Mouse (Mus musculus) intestine, embryonic 15.5 days (tissue): ENCODE results near the gene Ift20. TPM values are rescaled to one million over a fixed set of nuclear protein-coding genes. Genes with fewer than 3 reads are reported as not detected.

ENCODE experiments used
- ATAC-seq: fragments of 200-750 bp; cut with Nextera tagmentation; 2 replicates; pipeline ENCODE4 v1.8.0; 2017; ENCODE audit warnings: moderate TSS enrichment, moderate library complexity
- H3K27ac ChIP-seq: fragments of 300-500 bp; sonication (generic); 2 replicates; pipeline ENCODE4 v1.5.1; 2015; ENCODE audit warnings: mild to moderate bottlenecking, inconsistent platforms
- H3K27me3 ChIP-seq: fragments of 300-500 bp; sonication (generic); replicated peaks from 2 replicates; pipeline ENCODE4 v1.6.1; 2015; ENCODE audit warnings: inconsistent platforms
- H3K36me3 ChIP-seq: fragments of 300-500 bp; sonication (generic); 2 replicates; pipeline ENCODE4 v1.6.1; 2015; ENCODE audit warnings: inconsistent platforms
- H3K4me1 ChIP-seq: fragments of 300-500 bp; sonication (generic); replicated peaks from 2 replicates; pipeline ENCODE4 v1.6.1; 2015; ENCODE audit warnings: inconsistent platforms
- H3K4me2 ChIP-seq: fragments of 300-500 bp; sonication (generic); replicated peaks from 2 replicates; pipeline ENCODE4 v1.6.1; 2015; ENCODE audit warnings: mild to moderate bottlenecking, inconsistent platforms
- H3K4me3 ChIP-seq: fragments of 300-500 bp; sonication (generic); replicated peaks from 2 replicates; pipeline ENCODE4 v1.5.1; 2015; ENCODE audit warnings: inconsistent platforms
- H3K9ac ChIP-seq: fragments of 300-500 bp; sonication (generic); 2 replicates; pipeline ENCODE4 v1.6.1; 2015; ENCODE audit warnings: inconsistent platforms
- H3K9me3 ChIP-seq: fragments of 300-500 bp; sonication (generic); 2 replicates; pipeline ENCODE4 v1.6.1; 2016; ENCODE audit warnings: inconsistent platforms
- WGBS: fragments of 180-500 bp; shearing (Covaris S2); methylation state at CpG from one replicate; pipeline ENCODE4 v1.1.7; 2015; 5-methylcytosine and 5-hydroxymethylcytosine counted together
- polyA plus RNA-seq: library from polyadenylated mRNA; unstranded; fragments of >200 nt; fragmentation: Nextera tagmentation; extraction: Ambion mirVana; gene quantifications from 2 replicates; pipeline ENCODE4 v1.2.1, GENCODE M21; 2015

Ift20 gene
- polyA plus RNA-seq, 1 experiment from 2014 or later: 137 TPM

DNA sequence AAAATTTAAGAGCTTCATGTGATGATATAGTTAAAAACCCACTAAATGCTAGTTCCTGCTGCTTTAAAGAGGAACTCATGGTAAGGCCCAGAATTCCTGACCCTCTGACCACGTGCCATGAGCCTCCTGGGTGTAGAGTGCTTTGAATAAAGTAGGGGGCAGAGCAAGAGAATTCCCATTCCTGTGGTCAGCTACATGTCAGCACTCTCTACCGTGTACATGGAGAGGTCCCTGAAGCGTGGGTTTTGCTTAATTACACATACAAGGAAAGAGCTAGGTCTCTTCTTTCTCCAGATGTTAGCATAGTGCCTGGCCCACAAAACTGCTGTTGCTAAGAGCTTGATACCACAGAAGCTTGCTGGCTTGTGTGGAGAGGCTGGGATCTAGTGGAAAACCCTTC is 30.7 kb upstream of the Ift20 start:
- WGBS: 77% methylated on average over 3 of the region's 3 CpGs

DNA sequence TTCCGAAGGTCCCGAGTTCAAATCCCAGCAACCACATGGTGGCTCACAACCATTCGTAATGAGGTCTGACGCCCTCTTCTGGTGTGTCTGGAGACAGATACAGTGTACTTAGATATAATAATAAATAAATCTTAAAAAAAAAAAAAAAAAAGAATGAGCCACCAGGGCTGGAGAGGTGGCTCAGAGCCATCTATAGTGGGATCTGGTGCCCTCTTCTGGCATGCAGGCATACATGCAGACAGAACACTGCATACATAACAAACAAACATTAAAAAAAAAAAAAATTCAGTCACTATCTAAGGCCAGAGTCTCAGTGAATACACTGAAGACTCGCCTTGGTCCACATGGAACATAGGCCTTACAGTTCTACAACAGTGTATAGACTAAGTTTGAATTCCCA is 27.0 kb upstream of the Ift20 start:
- Histone ChIP-seq H3K9ac (no peak overlapping the region), H3K4me2 (no peak overlapping the region), H3K9me3 (no peaks in the 10 kb centered on the region), H3K27ac (no peak overlapping the region), H3K4me1 (peaks cover 12% of the 10 kb centered on the region), H3K27me3 (no peaks in the 10 kb centered on the region), H3K4me3 (no peak overlapping the region), H3K36me3 (peaks cover 11% of the 10 kb centered on the region; the same call in 1 of the 2 replicates)
- 77% methylated on average over 5 of the region's 5 CpGs for WGBS
- ATAC-seq: no peak

More for the DNA sequence above, 30.7 kb upstream of the Ift20 start:
- H3K27ac ChIP-seq: no peak overlapping the region
- no peak overlapping the region for H3K9ac ChIP-seq
- H3K4me3 ChIP-seq: no peak overlapping the region
- no peak for ATAC-seq
- 0 out of 2 replicates have a peak, but pooled peaks cover 3% of the 10 kb centered on the region for H3K4me1 ChIP-seq
- H3K27me3 ChIP-seq: no peaks in the 10 kb centered on the region; the same call in 1 of the 2 replicates
- H3K36me3 ChIP-seq: peaks cover 11% of the 10 kb centered on the region; the same call in 1 of the 2 replicates
- no peaks in the 10 kb centered on the region for H3K9me3 ChIP-seq
- H3K4me2 ChIP-seq: no peak overlapping the region

DNA sequence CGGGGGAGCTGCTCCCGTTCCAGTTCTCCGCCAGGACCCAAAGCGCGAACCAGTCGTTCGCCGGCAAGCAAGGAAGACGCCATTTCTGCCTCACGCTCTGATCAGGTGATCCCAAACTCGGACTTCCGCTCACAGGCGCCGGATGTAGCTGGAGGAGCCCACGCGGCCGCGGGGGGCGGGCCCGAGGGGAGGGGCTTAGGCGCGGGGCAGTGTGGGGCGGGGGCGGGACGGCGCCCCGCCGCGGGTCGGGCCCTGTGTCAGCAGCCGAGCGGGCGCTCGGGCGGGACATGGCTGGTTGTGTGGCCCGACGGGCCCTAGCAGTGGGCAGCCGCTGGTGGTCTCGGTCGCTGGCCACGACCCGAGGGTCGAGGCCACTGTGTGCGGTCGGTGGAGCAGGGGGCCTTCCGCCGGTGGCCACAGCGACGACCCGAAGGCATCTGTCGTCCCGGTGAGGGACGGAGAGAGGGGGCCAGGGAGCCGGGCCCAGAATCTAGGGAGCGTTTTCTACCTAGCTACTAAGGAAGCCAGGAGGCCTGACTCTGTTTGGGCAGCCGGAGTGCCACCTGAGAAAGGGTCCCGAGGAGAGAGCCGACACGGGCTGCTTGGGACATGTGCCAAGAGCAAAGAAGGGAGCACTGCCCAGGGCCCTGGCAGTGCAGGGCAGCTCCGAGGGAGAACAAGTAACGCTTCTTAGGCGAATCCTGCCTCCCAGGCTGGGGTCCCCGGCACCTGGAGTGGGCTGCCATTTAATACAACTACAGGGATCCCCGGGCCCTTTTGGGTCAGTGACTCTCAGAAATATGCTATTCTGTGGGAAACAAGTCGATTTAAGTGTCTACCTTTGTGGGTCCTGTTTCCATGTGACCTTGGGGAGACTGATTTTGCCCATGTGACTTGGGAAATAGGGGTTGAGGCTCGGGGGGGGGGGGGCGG is 23.9 kb upstream of the Ift20 start, which contains the start of the genes Tmem199 and Poldip2:
Gene Tmem199 (minus strand): TSS at position 148 of the 933 bp plus-strand sequence.
Gene Poldip2 (plus strand): TSS at position 169 of the 933 bp plus-strand sequence.
- Histone ChIP-seq H3K4me3 (peak within 1 kb of the TSS; percentile 70), H3K27ac (peak within 1 kb of the TSS; percentile 68), H3K9ac (peak within 1 kb of the TSS; percentile 89), H3K4me1 (peaks cover 12% of the 10 kb centered on the region), H3K27me3 (no peaks in the 10 kb centered on the region), H3K9me3 (no peaks in the 10 kb centered on the region), H3K36me3 (peaks cover 32% of the 10 kb centered on the region), H3K4me2 (peak within 1 kb of the TSS; percentile 86)
- under 1% methylated on average over 54 of the region's 67 CpGs for whole genome bisulfite sequencing
- ATAC-seq: peak; percentile 99

DNA sequence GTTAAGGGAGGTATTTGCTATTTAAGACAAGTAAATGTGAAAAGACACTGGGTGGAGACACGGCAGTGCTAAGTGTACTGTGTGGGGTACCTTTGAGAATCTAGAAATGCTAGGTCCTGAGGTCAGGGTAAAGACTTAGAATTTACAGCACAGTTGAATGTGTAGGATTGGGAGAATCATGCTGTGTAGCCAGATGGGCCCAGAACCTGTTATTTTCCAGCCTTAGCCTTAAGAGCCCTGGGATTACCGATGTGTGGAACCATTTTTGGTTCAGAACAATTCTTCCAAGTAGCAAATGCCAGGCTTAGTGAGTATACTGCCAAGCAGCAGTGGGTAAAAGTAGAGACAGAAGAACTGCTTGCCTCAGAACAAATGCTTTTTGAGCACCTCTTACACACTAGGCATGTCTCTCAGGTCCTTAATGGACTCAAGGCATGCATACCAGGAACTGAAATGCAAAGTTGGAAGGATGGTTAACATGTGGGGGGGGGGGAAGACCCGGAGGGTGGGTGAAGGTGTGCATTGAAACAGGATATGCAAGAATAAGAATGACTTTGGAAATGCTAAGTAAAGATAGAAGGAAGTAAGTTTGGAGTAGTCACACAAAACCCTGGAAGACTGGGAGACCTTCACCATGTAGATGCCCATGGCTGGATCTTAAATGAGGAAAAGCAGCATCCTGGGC is 22.9 kb upstream of the Ift20 start:
- H3K36me3 ChIP-seq: peaks cover 34% of the 10 kb centered on the region
- 75% methylated on average over 3 of the region's 3 CpGs for WGBS
- peak overlapping the region; percentile 70 for H3K4me3 ChIP-seq
- H3K4me1 ChIP-seq: peaks cover 12% of the 10 kb centered on the region
- ATAC-seq: no peak
- H3K9me3 ChIP-seq: no peaks in the 10 kb centered on the region
- H3K27me3 ChIP-seq: no peaks in the 10 kb centered on the region
- H3K4me2 ChIP-seq: peak overlapping the region; percentile 86
- no peak overlapping the region for H3K27ac ChIP-seq
- H3K9ac ChIP-seq: peak overlapping the region; percentile 89; the same call in 1 of the 2 replicates

DNA sequence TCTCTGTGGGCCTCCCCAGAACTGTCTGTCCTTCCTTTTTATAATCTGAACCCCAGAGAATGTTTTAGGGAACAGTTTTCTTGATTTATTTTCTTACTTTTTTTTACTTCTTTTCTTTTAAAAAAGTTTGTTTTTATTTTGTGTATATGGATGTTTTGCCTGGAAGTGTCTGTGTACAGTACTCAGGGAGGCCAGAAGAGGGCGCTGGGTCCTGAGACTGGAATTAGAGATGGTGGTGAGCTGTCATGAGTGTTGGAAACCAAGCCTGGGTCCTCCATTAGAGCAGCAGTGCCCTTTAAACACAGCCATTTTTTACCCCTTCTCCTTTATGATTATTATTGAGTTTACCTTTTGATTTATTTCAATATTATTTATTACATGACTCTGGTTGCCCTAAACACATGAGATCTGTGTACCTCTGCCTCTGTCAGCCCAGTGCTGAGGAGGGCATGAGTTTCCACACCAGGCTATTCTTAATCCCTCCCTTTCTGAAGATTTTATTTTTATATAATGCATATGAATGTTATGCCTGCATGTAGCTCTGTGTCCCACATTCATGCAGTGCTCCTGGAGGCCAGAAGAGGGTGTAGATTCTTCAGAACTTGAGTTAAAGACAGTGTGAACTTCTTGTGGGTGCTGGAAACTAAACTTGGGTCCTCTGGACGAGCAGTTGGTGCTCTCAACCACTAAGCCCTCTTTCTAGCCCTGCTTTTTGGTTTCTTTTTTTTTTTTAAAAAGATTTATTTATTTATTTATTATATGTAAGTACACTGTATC is 20.4 kb upstream of the Ift20 start:
- Histone ChIP-seq H3K27ac (no peak overlapping the region), H3K9ac (no peak overlapping the region), H3K9me3 (no peaks in the 10 kb centered on the region), H3K36me3 (peaks cover 46% of the 10 kb centered on the region), H3K4me3 (no peak overlapping the region), H3K4me2 (no peak overlapping the region), H3K27me3 (no peaks in the 10 kb centered on the region), H3K4me1 (peaks cover 12% of the 10 kb centered on the region)
- WGBS: 67% methylated on average over 2 of the region's 2 CpGs
- no peak for ATAC-seq

DNA sequence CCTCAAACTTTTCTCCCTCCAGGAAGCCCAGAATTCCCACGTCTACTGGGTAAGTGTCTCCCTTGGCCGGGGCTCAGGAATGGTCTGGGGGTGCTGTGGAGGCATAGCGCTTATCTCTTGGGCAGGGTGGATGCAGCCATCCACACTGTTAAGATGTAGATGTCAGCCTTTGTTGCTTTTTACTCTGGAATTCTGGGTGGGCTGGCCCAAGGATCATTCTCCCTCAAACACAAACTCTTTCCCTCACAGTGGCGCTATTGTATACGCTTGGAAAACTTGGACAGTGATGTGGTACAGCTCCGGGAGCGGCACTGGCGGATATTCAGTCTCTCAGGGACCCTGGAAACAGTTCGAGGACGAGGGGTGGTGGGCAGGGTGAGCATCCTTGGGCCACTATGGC is 17.2 kb upstream of the Ift20 start:
- 89% methylated on average over 10 of the region's 10 CpGs for WGBS
- no peak for ATAC-seq
- Histone ChIP-seq H3K9me3 (no peaks in the 10 kb centered on the region), H3K4me1 (no peaks in the 10 kb centered on the region), H3K4me3 (no peak overlapping the region), H3K27me3 (no peaks in the 10 kb centered on the region), H3K27ac (no peak overlapping the region), H3K4me2 (no peak overlapping the region), H3K9ac (no peak overlapping the region), H3K36me3 (peaks cover 76% of the 10 kb centered on the region)

DNA sequence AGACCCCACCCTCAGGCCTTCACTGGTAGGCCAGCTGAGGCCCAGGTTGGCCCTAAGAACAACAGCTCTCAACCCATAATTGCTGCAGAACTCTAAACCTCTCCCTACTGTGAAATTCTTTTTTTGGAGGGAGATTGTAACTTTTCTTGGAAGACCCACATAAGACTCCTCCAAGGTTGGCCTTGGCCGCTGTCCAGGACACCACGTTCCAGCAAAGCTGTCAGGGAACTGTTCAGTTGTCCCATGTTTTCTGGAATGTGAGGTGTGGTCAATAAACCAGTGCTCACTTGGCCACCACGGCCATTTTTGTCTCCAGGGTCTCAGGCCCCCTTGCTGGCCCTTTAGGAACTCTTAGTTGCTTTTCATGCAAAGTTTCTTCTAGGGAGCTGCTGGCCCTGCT is 14.3 kb upstream of the Ift20 start:
- Histone ChIP-seq H3K27ac (no peak overlapping the region), H3K4me3 (no peak overlapping the region), H3K36me3 (peaks cover 71% of the 10 kb centered on the region), H3K4me1 (no peaks in the 10 kb centered on the region), H3K4me2 (no peak overlapping the region), H3K9me3 (no peaks in the 10 kb centered on the region), H3K9ac (no peak overlapping the region), H3K27me3 (no peaks in the 10 kb centered on the region)
- WGBS: 85% methylated on average over 3 of the region's 3 CpGs
- no peak for ATAC-seq

DNA sequence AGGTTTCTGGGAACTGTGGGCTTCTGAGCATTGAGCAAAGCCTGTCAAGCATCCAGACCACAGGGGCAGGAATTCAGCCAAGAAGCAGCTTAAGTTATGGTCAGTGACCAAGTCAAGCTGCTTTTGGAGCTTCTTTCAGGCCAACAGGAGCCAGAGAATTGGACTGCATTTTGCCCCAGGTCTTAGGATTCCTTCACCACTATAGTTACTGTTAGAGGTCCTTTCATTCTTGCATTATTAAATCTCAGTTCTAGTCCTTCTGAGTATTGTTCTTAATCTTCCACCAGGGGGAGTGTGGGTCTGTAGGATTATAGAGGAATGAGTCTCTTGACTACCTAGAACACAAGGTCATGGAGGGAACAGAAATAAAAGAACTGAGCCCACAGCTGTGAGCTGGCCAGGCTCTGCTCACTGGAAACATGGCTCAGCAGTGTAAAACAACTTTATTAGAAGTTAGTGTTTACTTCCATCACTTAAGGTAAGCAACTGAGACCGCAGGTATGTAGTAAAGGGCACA is 13.6 kb upstream of the Ift20 start:
- WGBS: 79% methylated on average over 1 of the region's 1 CpGs
- Histone ChIP-seq H3K4me2 (no peak overlapping the region), H3K4me3 (no peak overlapping the region), H3K36me3 (peaks cover 73% of the 10 kb centered on the region), H3K27ac (no peak overlapping the region), H3K27me3 (no peaks in the 10 kb centered on the region), H3K4me1 (no peaks in the 10 kb centered on the region), H3K9ac (no peak overlapping the region), H3K9me3 (no peaks in the 10 kb centered on the region)
- no peak for ATAC-seq

DNA sequence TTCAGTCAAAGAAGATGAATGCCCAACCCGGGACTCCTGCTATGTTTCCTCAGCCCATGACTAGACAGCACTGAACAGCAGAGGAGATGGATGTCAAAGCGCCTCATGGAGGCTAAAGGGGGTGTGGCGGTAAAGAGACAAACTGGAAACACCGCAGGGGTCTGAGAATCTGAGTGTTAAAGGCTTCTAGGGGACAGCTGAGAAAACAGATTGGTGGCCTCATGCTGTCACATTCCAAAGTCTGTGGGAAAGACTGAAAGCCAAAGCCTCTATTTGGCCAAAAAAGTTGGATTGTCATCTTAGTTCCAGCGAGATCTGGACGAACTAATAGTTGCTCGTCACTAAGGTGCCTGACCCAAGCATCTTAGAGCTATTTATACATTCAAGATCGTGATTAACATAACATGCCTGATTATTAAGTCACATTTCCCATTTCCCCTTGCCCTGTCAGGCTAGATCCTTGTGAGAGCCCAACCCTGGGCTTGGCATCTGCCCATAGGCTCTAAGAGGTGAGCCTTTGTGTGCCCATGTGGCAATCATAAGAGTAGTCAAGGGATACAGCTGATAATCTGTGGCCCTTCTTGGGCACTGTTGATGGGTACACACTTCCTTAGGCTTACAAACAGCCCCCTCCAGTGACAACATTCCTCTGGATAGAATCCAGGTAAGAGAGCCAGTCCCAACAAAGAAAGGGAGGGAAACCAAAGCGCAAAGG is 12.8 kb upstream of the Ift20 start:
- H3K4me3 ChIP-seq: no peak overlapping the region
- 87% methylated on average over 9 of the region's 9 CpGs for WGBS
- H3K4me1 ChIP-seq: no peaks in the 10 kb centered on the region
- H3K36me3 ChIP-seq: peaks cover 75% of the 10 kb centered on the region
- no peak overlapping the region for H3K9ac ChIP-seq
- H3K4me2 ChIP-seq: no peak overlapping the region
- no peak overlapping the region for H3K27ac ChIP-seq
- H3K9me3 ChIP-seq: no peaks in the 10 kb centered on the region
- ATAC-seq: no peak
- no peaks in the 10 kb centered on the region for H3K27me3 ChIP-seq

DNA sequence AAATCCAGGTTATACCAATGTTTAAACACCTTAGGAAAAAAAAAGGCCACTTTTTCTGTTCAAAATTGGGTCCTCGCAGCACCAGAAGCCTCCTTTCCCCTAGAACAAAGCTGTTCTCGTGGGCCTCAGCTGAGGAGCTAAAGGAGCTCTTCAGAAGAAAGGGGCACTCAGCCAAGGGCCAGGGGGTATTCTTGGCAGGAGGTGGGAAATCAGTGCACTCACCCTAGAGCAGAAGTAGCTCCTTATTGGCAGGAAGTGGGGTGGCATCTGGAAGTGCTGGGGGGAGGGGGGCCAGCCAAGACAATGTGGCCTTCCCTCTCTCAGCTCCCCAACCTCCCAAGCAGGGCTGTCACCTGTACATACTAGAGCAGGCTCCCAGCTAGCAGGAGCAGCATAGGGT is 11.3 kb upstream of the Ift20 start:
- WGBS: 75% methylated on average over 2 of the region's 2 CpGs
- H3K4me2 ChIP-seq: no peak overlapping the region
- no peak overlapping the region for H3K4me3 ChIP-seq
- no peak for ATAC-seq
- H3K27ac ChIP-seq: no peak overlapping the region
- no peak overlapping the region for H3K9ac ChIP-seq
- peaks cover 70% of the 10 kb centered on the region for H3K36me3 ChIP-seq
- H3K4me1 ChIP-seq: no peaks in the 10 kb centered on the region
- no peaks in the 10 kb centered on the region for H3K27me3 ChIP-seq
- H3K9me3 ChIP-seq: no peaks in the 10 kb centered on the region

DNA sequence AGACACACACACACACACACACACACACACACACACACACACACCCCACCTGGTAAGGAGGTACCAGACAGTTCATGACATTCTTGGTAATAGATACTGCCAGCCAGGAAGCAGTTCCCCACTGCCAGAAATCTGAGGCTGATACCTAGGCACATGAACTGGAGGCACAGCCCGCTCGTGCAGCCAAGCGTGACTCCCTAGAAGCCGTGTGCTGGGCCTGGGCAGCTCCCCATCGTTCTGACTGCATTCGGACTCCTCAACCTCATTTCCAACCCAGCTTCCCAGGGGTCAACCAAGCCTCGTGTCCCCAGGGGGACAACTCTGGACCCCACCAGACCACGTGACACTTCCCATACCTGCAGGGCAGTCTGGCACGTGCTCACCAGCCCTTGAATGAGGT is 7.4 kb upstream of the Ift20 start:
- no peak overlapping the region for H3K4me2 ChIP-seq
- H3K27me3 ChIP-seq: no peaks in the 10 kb centered on the region
- no peak overlapping the region for H3K27ac ChIP-seq
- no peaks in the 10 kb centered on the region for H3K9me3 ChIP-seq
- H3K4me1 ChIP-seq: no peaks in the 10 kb centered on the region
- no peak for ATAC-seq
- WGBS: 88% methylated on average over 9 of the region's 9 CpGs
- H3K9ac ChIP-seq: no peak overlapping the region
- no peak overlapping the region for H3K4me3 ChIP-seq
- peaks cover 42% of the 10 kb centered on the region for H3K36me3 ChIP-seq
